Mouse (Mus musculus): ENCODE results near the gene Lrrc36. TPM values are rescaled to one million over a fixed set of nuclear protein-coding genes. Genes with fewer than 3 reads are reported as not detected.
A peak's percentile ranks its signal among the peaks of the same experiment; 100 is the strongest.

The Lrrc36 gene
- polyA plus RNA-seq, 1 experiment, result not detected

GRCm38 (mm10) chr8:105489281-105489680 lies 75.9 kb downstream of the Lrrc36 start:
- H3K4me1 ChIP-seq, result no peaks in the 10 kb centered on the region
- H3K27me3 ChIP-seq (replicated peaks), result peaks cover 16% of the 10 kb centered on the region
- H3K9me3 ChIP-seq, result no peaks in the 10 kb centered on the region
- no peak for TF ChIP-seq FLI1 (IDR thresholded peaks at IDR 0.05; ENCODE audit: low read length)
- TF ChIP-seq GATA1 (IDR thresholded peaks at IDR 0.05; ENCODE audit: borderline replicate concordance, low read length), result no peak
- H3K4me3 ChIP-seq (replicated peaks), result no peak overlapping the region
- H3K36me3 ChIP-seq (replicated peaks; ENCODE audit: low read length), result peaks cover 10% of the 10 kb centered on the region

GRCm38 (mm10) chr8:105493495-105493894 lies 80.1 kb downstream of the Lrrc36 start:
- TF ChIP-seq FLI1 (IDR thresholded peaks at IDR 0.05; ENCODE audit: low read length) (no peak), GATA1 (IDR thresholded peaks at IDR 0.05; ENCODE audit: borderline replicate concordance, low read length) (no peak)
- H3K27me3 ChIP-seq (replicated peaks), result peaks cover 8% of the 10 kb centered on the region
- H3K36me3 ChIP-seq (replicated peaks; ENCODE audit: low read length), result no peaks in the 10 kb centered on the region
- no peak overlapping the region for H3K4me3 ChIP-seq (replicated peaks)
- H3K9me3 ChIP-seq, result no peaks in the 10 kb centered on the region
- H3K4me1 ChIP-seq, result peaks cover 27% of the 10 kb centered on the region

- Histone ChIP-seq H3K9me3 (no peaks in the 10 kb centered on the region), H3K4me3 (replicated peaks) (no peak overlapping the region), H3K4me1 (peaks cover 30% of the 10 kb centered on the region), H3K27me3 (replicated peaks) (peaks cover 4% of the 10 kb centered on the region), H3K36me3 (replicated peaks; ENCODE audit: low read length) (no peaks in the 10 kb centered on the region)
- TF ChIP-seq GATA1 (IDR thresholded peaks at IDR 0.05; ENCODE audit: borderline replicate concordance, low read length) (no peak), FLI1 (IDR thresholded peaks at IDR 0.05; ENCODE audit: low read length) (no peak)
These were observed 81.2 kb downstream of the Lrrc36 start for GRCm38 (mm10) chr8:105494566-105494965.

GRCm38 (mm10) chr8:105495350-105496302 lies 82.3 kb downstream of the Lrrc36 start:
- Histone ChIP-seq H3K36me3 (replicated peaks; ENCODE audit: low read length) (no peaks in the 10 kb centered on the region), H3K4me3 (replicated peaks) (peak overlapping the region; percentile 94), H3K27me3 (replicated peaks) (peaks cover 5% of the 10 kb centered on the region), H3K9me3 (no peaks in the 10 kb centered on the region), H3K4me1 (peaks cover 35% of the 10 kb centered on the region)
- TF ChIP-seq GATA1 (IDR thresholded peaks at IDR 0.05; ENCODE audit: borderline replicate concordance, low read length), result no peak
- no peak for TF ChIP-seq FLI1 (IDR thresholded peaks at IDR 0.05; ENCODE audit: low read length)

- TF ChIP-seq GATA1 (IDR thresholded peaks at IDR 0.05; ENCODE audit: borderline replicate concordance, low read length), result no peak
- no peak for TF ChIP-seq FLI1 (IDR thresholded peaks at IDR 0.05; ENCODE audit: low read length)
- H3K4me1 ChIP-seq, result peaks cover 35% of the 10 kb centered on the region
- no peaks in the 10 kb centered on the region for H3K36me3 ChIP-seq (replicated peaks; ENCODE audit: low read length)
- H3K4me3 ChIP-seq (replicated peaks), result peak within 1 kb of the TSS; percentile 94
- H3K9me3 ChIP-seq, result no peaks in the 10 kb centered on the region
- H3K27me3 ChIP-seq (replicated peaks), result peaks cover 3% of the 10 kb centered on the region
These were observed 83.2 kb downstream of the Lrrc36 start, which contains the start of gene Zdhhc1 for GRCm38 (mm10) chr8:105496439-105497180. Zdhhc1 (minus strand) TSS chr8:105496902.

GRCm38 (mm10) chr8:105499787-105500186 lies 86.4 kb downstream of the Lrrc36 start:
- Histone ChIP-seq H3K4me3 (replicated peaks) (peak overlapping the region; percentile 88), H3K27me3 (replicated peaks) (peaks cover 4% of the 10 kb centered on the region), H3K9me3 (no peaks in the 10 kb centered on the region), H3K4me1 (peaks cover 46% of the 10 kb centered on the region), H3K36me3 (replicated peaks; ENCODE audit: low read length) (no peaks in the 10 kb centered on the region)
- TF ChIP-seq FLI1 (IDR thresholded peaks at IDR 0.05; ENCODE audit: low read length), result no peak
- no peak for TF ChIP-seq GATA1 (IDR thresholded peaks at IDR 0.05; ENCODE audit: borderline replicate concordance, low read length)

GRCm38 (mm10) chr8:105504617-105505016 lies 91.2 kb downstream of the Lrrc36 start:
- Histone ChIP-seq H3K4me1 (peaks cover 44% of the 10 kb centered on the region), H3K4me3 (replicated peaks) (no peak overlapping the region), H3K36me3 (replicated peaks; ENCODE audit: low read length) (no peaks in the 10 kb centered on the region), H3K27me3 (replicated peaks) (peaks cover 12% of the 10 kb centered on the region), H3K9me3 (no peaks in the 10 kb centered on the region)
- TF ChIP-seq FLI1 (IDR thresholded peaks at IDR 0.05; ENCODE audit: low read length) (no peak), GATA1 (IDR thresholded peaks at IDR 0.05; ENCODE audit: borderline replicate concordance, low read length) (no peak)

- Histone ChIP-seq H3K4me1 (peaks cover 52% of the 10 kb centered on the region), H3K4me3 (replicated peaks) (no peak overlapping the region), H3K27me3 (replicated peaks) (peaks cover 9% of the 10 kb centered on the region), H3K36me3 (replicated peaks; ENCODE audit: low read length) (no peaks in the 10 kb centered on the region), H3K9me3 (no peaks in the 10 kb centered on the region)
- TF ChIP-seq GATA1 (IDR thresholded peaks at IDR 0.05; ENCODE audit: borderline replicate concordance, low read length), result no peak
- no peak for TF ChIP-seq FLI1 (IDR thresholded peaks at IDR 0.05; ENCODE audit: low read length)
These were observed 93.6 kb downstream of the Lrrc36 start for GRCm38 (mm10) chr8:105506977-105507376.

GRCm38 (mm10) chr8:105508758-105509157 lies 95.4 kb downstream of the Lrrc36 start:
- no peaks in the 10 kb centered on the region for H3K36me3 ChIP-seq (replicated peaks; ENCODE audit: low read length)
- H3K4me1 ChIP-seq, result peaks cover 50% of the 10 kb centered on the region
- H3K27me3 ChIP-seq (replicated peaks), result peaks cover 11% of the 10 kb centered on the region
- no peak overlapping the region for H3K4me3 ChIP-seq (replicated peaks)
- no peak for TF ChIP-seq GATA1 (IDR thresholded peaks at IDR 0.05; ENCODE audit: borderline replicate concordance, low read length)
- TF ChIP-seq FLI1 (IDR thresholded peaks at IDR 0.05; ENCODE audit: low read length), result no peak
- no peaks in the 10 kb centered on the region for H3K9me3 ChIP-seq
